Mouse (Mus musculus) stomach, embryonic 14.5 days (tissue): ENCODE results near the gene Cfap99. TPM values are rescaled to one million over a fixed set of nuclear protein-coding genes. Genes with fewer than 3 reads are reported as not detected.

Experiments
- ATAC-seq: fragments of 200-750 bp; cut with Nextera tagmentation; 2 replicates; pipeline ENCODE4 v1.8.0; 2017; ENCODE audit warnings: low read depth, moderate TSS enrichment; ENCODE audit not compliant: insufficient number of reproducible peaks, insufficient read depth, low FRiP score
- H3K27ac ChIP-seq: fragments of 300-500 bp; sonication (generic); 2 replicates; pipeline ENCODE4 v1.5.1; 2014; ENCODE audit warnings: mild to moderate bottlenecking, low read length, moderate library complexity, mixed read lengths
- H3K27me3 ChIP-seq: fragments of 300-500 bp; sonication (generic); 2 replicates; pipeline ENCODE4 v1.6.1; 2014; ENCODE audit warnings: low read length, control low read depth, mixed read lengths; ENCODE audit not compliant: control insufficient read depth, insufficient read depth
- H3K36me3 ChIP-seq: fragments of 300-500 bp; sonication (generic); 2 replicates; pipeline ENCODE4 v1.6.1; 2014; ENCODE audit warnings: mild to moderate bottlenecking, control low read depth, low read length, moderate library complexity, mixed read lengths; ENCODE audit not compliant: control insufficient read depth, insufficient read depth
- H3K4me1 ChIP-seq: fragments of 300-500 bp; sonication (generic); 2 replicates; pipeline ENCODE4 v1.6.1; 2014; ENCODE audit warnings: low read length, control low read depth, mixed read lengths; ENCODE audit not compliant: control insufficient read depth, insufficient read depth
- H3K4me2 ChIP-seq: fragments of 300-500 bp; sonication (generic); replicated peaks from 2 replicates; pipeline ENCODE4 v1.6.1; 2014; ENCODE audit warnings: low read depth, low read length, control low read depth
- H3K4me3 ChIP-seq: fragments of 300-500 bp; sonication (generic); 2 replicates; pipeline ENCODE4 v1.5.1; 2014; ENCODE audit warnings: low read depth, low read length, control low read depth
- H3K9ac ChIP-seq: fragments of 300-500 bp; sonication (generic); replicated peaks from 2 replicates; pipeline ENCODE4 v1.6.1; 2014; ENCODE audit warnings: low read depth, mild to moderate bottlenecking, control low read depth, low read length, moderate library complexity, mixed read lengths
- H3K9me3 ChIP-seq: fragments of 300-500 bp; sonication (generic); 2 replicates; pipeline ENCODE4 v1.6.1; 2016; ENCODE audit warnings: low read depth, low read length, control low read depth; ENCODE audit not compliant: control insufficient read depth
- WGBS: fragments of 180-500 bp; shearing (Covaris S2); extraction: QIAGEN DNeasy Blood & Tissue Kit; methylation state at CpG from one replicate; pipeline ENCODE4 v1.1.7; 2014; 5-methylcytosine and 5-hydroxymethylcytosine counted together
- polyA plus RNA-seq: library from polyadenylated mRNA; unstranded; fragments of >200 nt; fragmentation: Nextera tagmentation; extraction: Ambion mirVana; gene quantifications from 2 replicates; pipeline ENCODE4 v1.2.1, GENCODE M21; 2014

Cfap99 gene
- polyA plus RNA-seq, 1 experiment from 2014 or later = not detected

DNA sequence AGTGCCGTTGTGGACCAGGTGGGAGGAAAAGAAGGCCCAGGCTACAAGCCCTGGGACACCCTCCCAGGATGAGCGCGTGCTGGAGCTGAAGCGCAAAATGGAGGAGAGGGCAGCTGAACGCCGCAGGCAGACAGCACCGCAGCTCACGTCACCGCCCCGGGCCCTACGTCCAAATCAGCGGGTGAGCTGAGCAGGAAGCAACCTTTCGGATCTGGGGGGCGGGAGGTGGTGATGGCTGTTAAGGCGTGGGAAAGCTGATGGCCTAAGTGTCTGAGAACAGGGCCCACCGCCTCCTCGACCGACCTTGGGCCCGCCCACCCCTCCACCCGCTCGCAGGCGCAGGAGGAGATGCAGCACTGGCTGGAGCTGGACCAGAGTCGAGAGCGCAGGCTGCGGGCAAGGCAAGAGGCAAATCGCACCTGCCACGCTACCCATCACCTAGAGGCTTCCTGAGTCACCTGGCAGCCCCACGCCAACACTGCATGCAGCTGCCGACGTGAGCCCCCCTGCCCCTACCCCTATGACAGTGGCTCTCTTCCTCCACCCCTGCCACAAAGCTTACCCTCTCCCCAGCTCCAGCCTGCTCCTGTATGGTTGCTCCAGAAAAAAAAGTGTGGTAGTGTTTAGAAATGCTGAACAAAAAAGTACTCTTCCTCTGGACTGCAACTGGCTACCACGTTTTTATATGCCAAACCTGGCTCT is 38.6 kb downstream of the Cfap99 start:
- Histone ChIP-seq H3K4me1 (peaks cover 7% of the 10 kb centered on the region; the same call in 1 of the 2 replicates), H3K27ac (no peak overlapping the region), H3K27me3 (no peaks in the 10 kb centered on the region), H3K9me3 (no peaks in the 10 kb centered on the region), H3K4me2 (peak overlapping the region; percentile 54), H3K9ac (peak overlapping the region; percentile 36), H3K36me3 (no peaks in the 10 kb centered on the region), H3K4me3 (peak overlapping the region; percentile 26)
- 7% methylated on average over 30 of the region's 31 CpGs for WGBS
- peak; percentile 71; the same call in 1 of the 2 replicates for ATAC-seq

DNA sequence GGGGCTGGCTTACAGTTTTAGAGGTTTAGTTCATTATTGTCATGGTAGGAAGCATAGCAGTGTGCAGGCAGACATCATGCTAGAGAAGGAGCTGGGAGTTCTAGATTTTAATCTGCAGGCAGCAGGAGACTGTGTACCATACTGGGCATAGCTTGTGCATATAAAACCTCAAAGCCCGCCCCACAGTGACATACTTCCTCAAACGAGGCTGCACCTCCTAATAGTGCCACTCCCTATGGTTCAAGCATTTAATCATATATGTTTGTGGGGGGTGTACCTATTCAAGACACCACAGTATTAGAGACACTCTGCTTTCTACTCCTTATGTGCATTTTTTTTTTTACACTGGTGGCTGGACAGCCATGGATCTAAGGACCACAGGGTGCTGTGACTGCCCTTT is 41.7 kb downstream of the Cfap99 start:
- H3K4me1 ChIP-seq = peaks cover 7% of the 10 kb centered on the region; the same call in 1 of the 2 replicates
- ATAC-seq = no peak
- no peaks in the 10 kb centered on the region for H3K27me3 ChIP-seq
- no peaks in the 10 kb centered on the region for H3K36me3 ChIP-seq
- H3K9ac ChIP-seq = no peak overlapping the region
- H3K9me3 ChIP-seq = no peaks in the 10 kb centered on the region
- no peak overlapping the region for H3K4me3 ChIP-seq
- H3K4me2 ChIP-seq = no peak overlapping the region
- WGBS = 76% methylated on average over 2 of the region's 2 CpGs
- H3K27ac ChIP-seq = no peak overlapping the region

DNA sequence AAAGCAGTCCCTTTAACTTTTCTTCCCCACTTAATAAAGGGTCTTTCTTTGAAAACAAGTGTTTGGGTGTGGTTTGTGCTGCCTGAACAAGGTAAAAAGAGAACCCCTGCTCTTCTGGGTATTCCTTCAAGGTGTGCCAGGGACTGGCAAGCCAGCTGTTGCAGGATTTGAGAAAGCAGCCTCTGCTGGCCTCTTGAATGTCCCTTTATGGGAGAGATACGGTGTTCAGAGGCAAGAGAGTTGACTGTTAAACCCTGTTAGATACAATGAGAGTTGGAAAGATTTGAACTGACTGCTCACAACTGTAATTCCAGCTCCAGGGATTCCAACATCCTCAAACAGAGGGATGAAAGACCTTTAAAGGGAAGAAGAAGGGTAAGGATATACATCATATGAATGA is 45.7 kb downstream of the Cfap99 start:
- no peak overlapping the region for H3K9ac ChIP-seq
- peaks cover 7% of the 10 kb centered on the region for H3K4me1 ChIP-seq
- 76% methylated on average over 1 of the region's 1 CpGs for WGBS
- no peak for ATAC-seq
- no peaks in the 10 kb centered on the region for H3K9me3 ChIP-seq
- no peaks in the 10 kb centered on the region for H3K27me3 ChIP-seq
- H3K27ac ChIP-seq = no peak overlapping the region
- H3K4me3 ChIP-seq = no peak overlapping the region
- H3K4me2 ChIP-seq = no peak overlapping the region
- H3K36me3 ChIP-seq = no peaks in the 10 kb centered on the region

DNA sequence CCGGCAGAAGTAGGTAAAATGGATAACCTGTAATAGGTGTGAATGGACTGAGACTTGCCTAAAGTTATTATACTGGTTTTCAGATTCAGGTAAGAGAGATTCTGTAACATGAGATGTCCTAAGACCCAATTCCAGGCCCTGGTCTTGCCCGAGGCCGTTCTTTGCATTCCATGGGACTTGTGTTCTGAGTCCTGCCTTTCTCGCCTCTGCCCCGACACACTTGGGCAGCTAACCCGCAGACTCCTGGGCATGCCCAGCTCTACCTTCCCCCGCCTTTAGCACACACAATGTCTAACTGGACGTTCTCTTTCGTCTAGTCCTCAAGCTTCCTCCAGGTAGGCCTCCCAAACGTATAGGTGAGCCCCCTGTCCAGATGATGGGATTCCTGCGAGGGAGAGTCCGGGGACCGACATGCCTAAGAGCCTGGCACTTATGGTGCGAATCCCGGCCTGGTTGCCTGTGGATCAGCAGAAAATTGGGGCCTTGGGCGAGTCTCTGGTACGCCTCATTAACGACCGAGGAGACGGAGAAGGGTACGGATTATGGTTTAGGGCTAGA is 47.2 kb downstream of the Cfap99 start:
- Histone ChIP-seq H3K4me3 (peak overlapping the region; percentile 99), H3K4me2 (peak overlapping the region; percentile 59), H3K27ac (peak overlapping the region; percentile 84), H3K9me3 (no peaks in the 10 kb centered on the region), H3K36me3 (no peaks in the 10 kb centered on the region), H3K4me1 (peaks cover 7% of the 10 kb centered on the region), H3K9ac (peak overlapping the region; percentile 76), H3K27me3 (no peaks in the 10 kb centered on the region)
- ATAC-seq = peak; percentile 56
- 2% methylated on average over 21 of the region's 21 CpGs for WGBS

DNA sequence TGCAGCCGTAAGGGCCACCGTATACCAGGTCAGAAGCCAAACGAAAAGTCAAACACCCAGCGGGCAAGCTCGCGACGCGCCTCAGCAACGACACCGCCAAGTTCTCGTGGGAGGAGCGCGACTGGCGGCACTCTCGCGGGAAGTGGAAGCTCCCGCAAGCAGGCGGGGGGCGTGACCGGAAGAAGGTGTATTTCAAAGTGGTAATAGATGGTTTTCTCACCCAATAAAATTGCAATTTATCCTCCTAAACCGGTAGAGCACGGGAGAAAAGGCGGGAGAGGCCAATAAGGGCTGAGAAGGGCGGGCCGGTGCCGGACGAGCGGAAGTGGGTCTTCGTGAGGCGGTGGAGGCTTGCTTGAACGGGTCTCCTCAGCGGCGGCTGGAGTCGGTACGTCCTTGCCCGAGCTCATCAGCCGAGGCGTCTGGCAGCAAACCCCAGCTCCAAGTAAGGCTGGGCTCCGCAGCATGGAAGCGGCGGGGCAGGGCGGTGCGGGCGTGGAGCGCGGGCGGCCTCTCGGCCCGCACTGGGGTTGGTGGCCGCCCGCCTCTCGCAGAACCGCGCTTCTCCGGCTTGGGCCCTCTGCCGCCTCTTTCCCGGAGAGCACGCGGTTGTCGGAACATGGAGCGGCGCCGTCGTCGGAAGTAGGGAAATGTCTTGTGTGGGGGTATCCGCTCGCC is 47.8 kb downstream of the Cfap99 start, which contains the start of gene Rnf4:
Gene Rnf4 (plus strand): TSS at position 193 of the 678 bp plus-strand sequence.
- no peaks in the 10 kb centered on the region for H3K9me3 ChIP-seq
- no peaks in the 10 kb centered on the region for H3K27me3 ChIP-seq
- H3K9ac ChIP-seq = peak within 1 kb of the TSS; percentile 98
- ATAC-seq = peak; percentile 97
- H3K4me2 ChIP-seq = peak within 1 kb of the TSS; percentile 79
- peaks cover 7% of the 10 kb centered on the region for H3K4me1 ChIP-seq
- H3K4me3 ChIP-seq = peak within 1 kb of the TSS; percentile 99
- under 1% methylated on average over 67 of the region's 67 CpGs for WGBS
- H3K27ac ChIP-seq = peak within 1 kb of the TSS; percentile 97
- no peaks in the 10 kb centered on the region for H3K36me3 ChIP-seq

DNA sequence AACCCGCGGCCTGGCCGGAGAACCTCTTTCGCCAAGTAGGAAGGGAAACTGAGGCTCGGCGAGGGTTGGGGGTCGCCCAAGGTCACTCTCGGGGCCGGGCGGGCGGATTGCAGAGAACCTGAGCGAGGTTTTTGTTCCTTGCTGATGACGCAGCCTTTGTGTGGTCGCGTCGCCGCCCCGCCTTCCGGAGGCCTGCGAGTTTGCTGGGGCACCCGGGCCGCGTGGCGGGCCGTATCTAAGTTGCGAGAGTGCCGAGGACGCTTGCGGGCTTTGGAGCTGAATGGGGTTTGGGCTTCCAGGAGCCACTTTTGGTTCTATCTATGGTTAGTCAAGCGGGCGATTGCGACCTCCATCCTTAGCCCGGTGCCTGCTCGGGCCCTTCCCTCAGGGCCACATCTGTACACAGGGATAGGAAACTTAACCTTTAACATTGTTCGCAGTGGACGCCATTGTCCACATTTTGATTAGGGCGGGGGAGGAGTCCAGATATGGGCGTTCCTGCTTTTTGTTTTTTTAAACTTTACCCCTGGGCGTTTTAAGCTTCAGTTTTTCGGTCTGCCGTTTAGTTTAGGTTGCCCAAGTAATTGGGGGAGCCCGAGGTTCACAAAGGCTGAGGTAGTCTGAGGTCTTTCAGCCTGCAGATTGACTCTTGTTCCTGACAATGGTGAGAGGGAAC is 48.5 kb downstream of the Cfap99 start:
- Histone ChIP-seq H3K4me2 (peak overlapping the region; percentile 79), H3K27ac (peak overlapping the region; percentile 97), H3K27me3 (no peaks in the 10 kb centered on the region), H3K4me3 (peak overlapping the region; percentile 99), H3K9me3 (no peaks in the 10 kb centered on the region), H3K36me3 (no peaks in the 10 kb centered on the region), H3K4me1 (peaks cover 7% of the 10 kb centered on the region), H3K9ac (peak overlapping the region; percentile 98)
- ATAC-seq = peak; percentile 47; the same call in 1 of the 2 replicates
- WGBS = under 1% methylated on average over 42 of the region's 42 CpGs

DNA sequence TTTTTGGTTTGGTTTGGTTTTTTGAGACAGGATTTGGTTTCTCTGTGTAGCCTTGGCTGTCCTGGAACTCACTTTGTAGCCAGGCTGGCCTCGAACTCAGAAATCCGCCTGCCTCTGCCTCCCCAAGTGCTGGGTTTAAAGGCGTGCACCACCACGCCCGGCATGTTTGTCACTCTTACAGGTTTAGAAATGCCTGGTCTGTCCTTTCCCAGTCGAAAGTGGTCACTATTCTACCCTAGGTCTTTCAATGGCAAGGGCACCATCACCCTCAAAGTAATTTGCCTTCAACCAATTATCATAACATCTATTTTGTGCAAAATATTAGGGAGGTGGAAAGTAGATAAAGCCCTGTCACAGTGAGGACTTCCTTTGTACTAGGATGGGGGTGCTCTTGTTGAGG is 51.8 kb downstream of the Cfap99 start:
- no peak for ATAC-seq
- no peaks in the 10 kb centered on the region for H3K9me3 ChIP-seq
- peaks cover 7% of the 10 kb centered on the region for H3K4me1 ChIP-seq
- H3K9ac ChIP-seq = no peak overlapping the region
- H3K27ac ChIP-seq = no peak overlapping the region
- 96% methylated on average over 6 of the region's 6 CpGs for WGBS
- H3K4me3 ChIP-seq = no peak overlapping the region
- H3K36me3 ChIP-seq = peaks cover 20% of the 10 kb centered on the region
- no peak overlapping the region for H3K4me2 ChIP-seq
- H3K27me3 ChIP-seq = no peaks in the 10 kb centered on the region

DNA sequence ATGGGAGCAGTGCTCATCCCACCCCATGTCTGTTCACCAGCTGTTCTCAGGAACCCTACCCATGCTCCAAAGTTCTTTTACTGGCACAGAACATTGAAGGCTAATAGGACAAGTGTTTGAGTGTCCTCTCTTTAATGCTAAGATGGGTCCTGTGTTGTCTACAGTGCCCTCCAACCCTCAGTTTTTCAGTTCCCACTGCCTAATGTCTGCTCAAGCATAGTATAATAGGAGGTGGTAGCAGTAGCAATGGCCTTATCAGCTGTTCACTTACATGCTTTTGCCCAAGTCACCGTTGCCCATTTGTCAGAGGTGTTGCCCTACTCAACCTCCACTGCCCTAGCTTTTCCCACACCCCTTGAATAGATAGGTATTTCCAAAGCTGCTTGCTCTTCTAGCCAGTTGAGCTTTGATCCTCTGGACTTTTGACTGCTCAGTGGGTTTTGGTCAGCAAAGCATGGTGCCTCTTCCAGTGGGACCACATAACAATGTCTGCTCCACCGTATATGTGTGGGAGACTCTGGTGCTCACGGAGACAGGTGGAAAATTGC is 63.8 kb downstream of the Cfap99 start:
- WGBS = 96% methylated on average over 3 of the region's 3 CpGs
- H3K27ac ChIP-seq = no peak overlapping the region

More for the DNA sequence above, 63.8 kb downstream of the Cfap99 start:
- no peaks in the 10 kb centered on the region for H3K4me1 ChIP-seq
- H3K9me3 ChIP-seq = no peaks in the 10 kb centered on the region
- H3K36me3 ChIP-seq = peaks cover 88% of the 10 kb centered on the region
- H3K4me2 ChIP-seq = no peak overlapping the region
- H3K4me3 ChIP-seq = no peak overlapping the region
- H3K27me3 ChIP-seq = no peaks in the 10 kb centered on the region
- no peak overlapping the region for H3K9ac ChIP-seq
- no peak for ATAC-seq
